Mouse (Mus musculus) liver, embryonic 14.5 days (tissue): ENCODE measurements at regions not wholly inside any gene's neighbourhood (a gene's known extent, or its start where the extent isn't known, plus 50 kb on each side); places are given as distances from the start of the nearest gene placed in this dataset.
A peak's percentile ranks its signal among the peaks of the same experiment; 100 is the strongest.

ENCODE experiments used
- ATAC-seq: fragments of 200-750 bp; cut with Nextera tagmentation; 2 replicates; pipeline ENCODE4 v1.8.0; 2017; ENCODE audit warnings: moderate number of reproducible peaks, mild to moderate bottlenecking, moderate library complexity; ENCODE audit not compliant: insufficient read depth
- DNase-seq, 3 experiments: peaks; one replicate each; pipeline ENCODE4 v3.0.0-alpha.2; 2012 to 2013; ENCODE audit warnings: low read depth in 3 of 3, low spot score in 3 of 3
- H3K27ac ChIP-seq: fragments of 300-500 bp; sonication (generic); 2 replicates; pipeline ENCODE4 v1.5.1; 2014; ENCODE audit warnings: moderate library complexity, mild to moderate bottlenecking, control low read depth, inconsistent platforms
- H3K27me3 ChIP-seq: fragments of 300-500 bp; sonication (generic); 2 replicates; pipeline ENCODE4 v1.6.1; 2014; ENCODE audit warnings: mild to moderate bottlenecking, low read length, moderate library complexity; ENCODE audit not compliant: control insufficient read depth, insufficient read depth
- H3K36me3 ChIP-seq: fragments of 300-500 bp; sonication (generic); replicated peaks from 2 replicates; pipeline ENCODE4 v1.6.1; 2014; ENCODE audit warnings: low read depth; ENCODE audit not compliant: control insufficient read depth, insufficient read depth
- H3K4me1 ChIP-seq, 2 experiments: fragments of 200-500 bp in 1 of 2; fragments of 300-500 bp in 1 of 2; sonication (generic) in 1 of 2; replicated peaks; 2 replicates each; pipeline ENCODE4 v1.6.1; 2012 to 2014; ENCODE audit warnings: antibody characterized with exemption in 1 of 2, inconsistent platforms in 1 of 2, low read length in 1 of 2; ENCODE audit not compliant: control insufficient read depth in 2 of 2, insufficient read depth in 2 of 2
- H3K4me2 ChIP-seq: fragments of 300-500 bp; sonication (generic); 2 replicates; pipeline ENCODE4 v1.6.1; 2014; ENCODE audit warnings: low read depth, mild to moderate bottlenecking, control low read depth, moderate library complexity
- H3K4me3 ChIP-seq, 2 experiments: fragments of 200-500 bp in 1 of 2; fragments of 300-500 bp in 1 of 2; sonication (generic) in 1 of 2; 2 replicates each; pipeline ENCODE4 v1.5.1; 2012 to 2014; ENCODE audit warnings: low read depth in 2 of 2, low read length in 2 of 2, mild to moderate bottlenecking in 2 of 2, control low read depth in 1 of 2, inconsistent platforms in 1 of 2, moderate library complexity in 1 of 2; ENCODE audit not compliant: insufficient read depth in 1 of 2
- H3K9ac ChIP-seq: fragments of 300-500 bp; sonication (generic); replicated peaks from 2 replicates; pipeline ENCODE4 v1.6.1; 2014; ENCODE audit warnings: mild to moderate bottlenecking, control low read depth, moderate library complexity
- H3K9me3 ChIP-seq: fragments of 300-500 bp; sonication (generic); 2 replicates; pipeline ENCODE4 v1.6.1; 2016; ENCODE audit warnings: low read length, mixed read lengths; ENCODE audit not compliant: control insufficient read depth
- CTCF ChIP-seq: IDR thresholded peaks from 2 replicates; pipeline ENCODE4 v1.5.1; 2016; ENCODE audit warnings: antibody characterized with exemption, low read depth, control low read depth
- EP300 ChIP-seq: IDR thresholded peaks from 2 replicates; pipeline ENCODE4 v1.6.1; 2016; ENCODE audit warnings: antibody characterized with exemption, low read depth
- WGBS: fragments of 180-500 bp; shearing (Covaris S2); extraction: QIAGEN DNeasy Blood & Tissue Kit; methylation state at CpG from one replicate; pipeline ENCODE4 v1.1.7; 2014; ENCODE audit not compliant: insufficient replicate concordance; 5-methylcytosine and 5-hydroxymethylcytosine counted together

DNA sequence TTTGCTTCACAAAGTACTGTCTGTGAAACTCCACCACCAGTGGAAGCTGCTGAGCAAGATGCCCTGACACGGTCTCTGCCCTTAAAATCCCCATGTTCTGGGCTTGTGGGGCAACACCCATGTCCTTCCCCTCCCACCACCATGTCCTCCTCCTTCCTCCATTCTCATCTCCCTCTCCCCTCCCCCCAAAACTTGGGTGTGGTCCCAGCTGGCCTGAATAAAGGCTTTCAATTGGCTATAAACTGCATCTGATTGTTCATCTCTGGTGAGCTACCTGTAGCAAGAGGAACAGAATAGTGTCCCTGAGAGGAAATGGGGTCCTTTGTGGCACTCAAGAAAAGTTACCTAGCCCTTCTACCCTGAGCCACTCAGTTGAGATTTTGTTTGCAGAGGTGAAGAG lies 91.8 kb downstream of the Slc16a9 start:
- no peaks in the 10 kb centered on the region for H3K9me3 ChIP-seq
- 52% methylated on average over 1 of the region's 1 CpGs for WGBS
- no peak overlapping the region for H3K27ac ChIP-seq
- no peak for DNase-seq
- no peaks in the 10 kb centered on the region for H3K36me3 ChIP-seq
- H3K4me2 ChIP-seq: no peak overlapping the region
- no peak overlapping the region for H3K9ac ChIP-seq
- H3K27me3 ChIP-seq: no peaks in the 10 kb centered on the region
- ATAC-seq: no peak
- TF ChIP-seq CTCF (no peak), EP300 (no peak)
- no peaks in the 10 kb centered on the region for H3K4me1 ChIP-seq
- no peak overlapping the region for H3K4me3 ChIP-seq

- Histone ChIP-seq H3K4me2 (no peak overlapping the region), H3K27ac (no peak overlapping the region), H3K9me3 (no peaks in the 10 kb centered on the region), H3K4me1 (no peaks in the 10 kb centered on the region), H3K9ac (no peak overlapping the region), H3K4me3 (no peak overlapping the region), H3K36me3 (no peaks in the 10 kb centered on the region), H3K27me3 (no peaks in the 10 kb centered on the region)
- ATAC-seq: no peak
- TF ChIP-seq EP300 (no peak), CTCF (no peak)
- no peak for DNase-seq
- WGBS: 44% methylated on average over 5 of the region's 5 CpGs
Observed at GRCm38 (mm10) chr10:70359421-70359820, 80.9 kb upstream of the Fam13c start.

DNA sequence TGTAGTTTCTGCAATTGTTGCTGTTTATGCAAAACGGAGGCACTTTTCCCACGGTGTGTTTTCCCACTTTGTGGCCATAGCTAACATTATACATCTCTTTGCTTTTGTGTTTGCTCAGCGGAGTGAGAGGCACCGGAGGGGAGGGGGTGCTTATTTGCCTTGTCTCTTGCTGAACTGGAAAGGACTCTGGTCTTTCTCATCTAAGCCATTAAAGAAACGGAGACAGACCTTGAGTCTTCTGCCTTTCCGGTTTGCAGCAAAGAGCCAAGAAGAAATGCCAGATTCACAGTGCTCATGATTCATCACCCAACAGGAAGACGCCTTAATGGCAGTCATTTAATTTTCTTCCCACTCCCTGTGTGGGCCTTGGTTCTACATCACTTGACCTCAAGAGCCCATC lies 80.4 kb upstream of the Fam13c start:
- no peaks in the 10 kb centered on the region for H3K4me1 ChIP-seq
- 62% methylated on average over 7 of the region's 7 CpGs for WGBS
- TF ChIP-seq CTCF: no peak
- TF ChIP-seq EP300: no peak
- no peaks in the 10 kb centered on the region for H3K9me3 ChIP-seq
- no peak for ATAC-seq
- H3K9ac ChIP-seq: no peak overlapping the region
- H3K27me3 ChIP-seq: no peaks in the 10 kb centered on the region
- H3K4me3 ChIP-seq: no peak overlapping the region
- no peaks in the 10 kb centered on the region for H3K36me3 ChIP-seq
- no peak overlapping the region for H3K4me2 ChIP-seq
- H3K27ac ChIP-seq: no peak overlapping the region
- DNase-seq: no peak

DNA sequence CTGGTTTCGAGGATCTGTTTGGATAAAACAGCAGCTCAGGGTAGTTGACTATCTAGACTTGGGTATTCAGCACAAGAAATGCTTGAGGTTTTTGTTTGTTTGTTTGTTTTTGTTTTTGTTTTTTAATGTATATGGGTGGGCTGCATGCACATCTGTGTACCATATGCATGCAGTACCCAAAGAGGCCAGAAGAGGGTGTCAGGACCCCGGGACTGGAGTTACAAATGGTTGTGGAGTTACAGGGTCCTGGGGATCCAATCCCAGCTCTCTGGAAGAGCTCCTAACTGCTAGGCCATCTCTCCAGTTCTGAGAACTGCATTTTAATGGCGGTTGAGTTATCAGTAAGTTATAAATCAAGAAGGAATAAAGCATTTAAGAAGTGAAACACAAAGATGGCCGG lies 77.2 kb upstream of the Fam13c start:
- no peaks in the 10 kb centered on the region for H3K36me3 ChIP-seq
- no peak for TF ChIP-seq EP300
- 0 out of 2 replicates have a peak, but pooled peaks have one; percentile 26 for TF ChIP-seq CTCF
- H3K27ac ChIP-seq: no peak overlapping the region
- H3K4me1 ChIP-seq: no peaks in the 10 kb centered on the region
- no peak for ATAC-seq
- no peak overlapping the region for H3K9ac ChIP-seq
- no peak overlapping the region for H3K4me3 ChIP-seq
- DNase-seq: no peak
- H3K27me3 ChIP-seq: no peaks in the 10 kb centered on the region
- 45% methylated on average over 4 of the region's 4 CpGs for WGBS
- no peaks in the 10 kb centered on the region for H3K9me3 ChIP-seq
- H3K4me2 ChIP-seq: no peak overlapping the region

DNA sequence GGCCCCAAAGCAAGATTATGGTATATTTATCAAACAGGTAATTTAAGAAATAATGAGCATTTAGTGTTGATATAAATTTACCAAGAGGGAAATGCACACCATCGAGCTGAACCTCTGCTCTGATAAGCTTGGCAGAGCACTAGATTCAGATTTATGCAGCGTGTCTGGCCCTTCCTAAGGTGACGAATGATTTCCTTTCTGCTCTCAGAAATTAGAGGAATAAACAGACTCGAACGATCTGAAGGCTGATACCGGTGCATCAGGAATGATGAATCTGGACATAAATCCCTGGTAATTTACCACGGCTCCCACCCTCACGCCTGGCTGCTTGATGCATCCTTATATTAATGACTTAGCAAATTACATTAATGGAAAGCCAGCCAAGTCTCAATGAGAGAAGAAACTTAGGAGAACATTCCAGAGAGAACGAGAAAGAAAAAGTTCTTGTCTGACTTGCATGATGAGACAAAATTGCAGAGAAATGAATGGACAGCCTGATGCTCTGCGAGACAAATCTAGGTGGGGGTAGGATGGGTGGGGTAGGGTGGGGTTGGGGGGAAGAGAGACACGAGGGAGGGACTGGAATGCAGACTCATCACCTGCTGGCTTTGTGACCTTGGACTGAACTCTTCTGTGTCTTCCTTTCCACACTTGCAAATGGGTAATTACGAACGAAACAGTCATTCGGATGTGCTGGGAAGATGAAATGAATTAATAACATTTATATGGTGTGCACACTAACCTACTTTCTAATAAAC lies 75.9 kb upstream of the Fam13c start:
- TF ChIP-seq CTCF (no peak), EP300 (no peak)
- Histone ChIP-seq H3K27me3 (no peaks in the 10 kb centered on the region), H3K27ac (no peak overlapping the region), H3K4me3 (no peak overlapping the region), H3K4me1 (no peaks in the 10 kb centered on the region), H3K9me3 (no peaks in the 10 kb centered on the region), H3K4me2 (no peak overlapping the region), H3K36me3 (no peaks in the 10 kb centered on the region), H3K9ac (no peak overlapping the region)
- WGBS: 64% methylated on average over 14 of the region's 14 CpGs
- no peak for ATAC-seq
- no peak for DNase-seq
